Mouse (Mus musculus) MEL (cell line): ENCODE data around the gene Bbs12. TPM values are rescaled to one million over a fixed set of nuclear protein-coding genes. Genes with fewer than 3 reads are reported as not detected.
A peak's percentile ranks its signal among the peaks of the same experiment; 100 is the strongest.

Source experiments
- DNase-seq: peaks from one replicate; pipeline ENCODE4 v3.0.0; 2011; ENCODE audit warnings: low read depth, low spot score
- H3K27ac ChIP-seq: 2 replicates; pipeline ENCODE4 v1.5.1; 2012; ENCODE audit warnings: low read depth, mild to moderate bottlenecking, control low read depth, low read length, moderate library complexity; ENCODE audit not compliant: control insufficient read depth
- H3K27me3 ChIP-seq, 2 experiments: fragments of 150-350 bp in 1 of 2; sonication (generic) in 1 of 2; 2 replicates each; pipeline ENCODE4 v1.6.1; 2012; ENCODE audit warnings: low read length in 2 of 2, mild to moderate bottlenecking in 2 of 2, improper control_type of control experiment in 1 of 2, moderate library complexity in 1 of 2; ENCODE audit not compliant: insufficient read depth in 2 of 2, control insufficient read depth in 1 of 2
- H3K36me3 ChIP-seq, 2 experiments: 2 replicates each; pipeline ENCODE4 v1.6.1; 2012 to 2014; ENCODE audit warnings: low read length in 2 of 2, improper control_type of control experiment in 1 of 2, inconsistent platforms in 1 of 2, mild to moderate bottlenecking in 1 of 2; ENCODE audit not compliant: insufficient read depth in 2 of 2, control insufficient read depth in 1 of 2
- H3K4me1 ChIP-seq, 2 experiments: fragments of 150-350 bp in 1 of 2; sonication (generic) in 1 of 2; 2 replicates each; pipeline ENCODE4 v1.6.1; 2012; ENCODE audit warnings: low read length in 2 of 2, improper control_type of control experiment in 1 of 2, mild to moderate bottlenecking in 1 of 2; ENCODE audit not compliant: insufficient read depth in 2 of 2, control insufficient read depth in 1 of 2
- H3K4me3 ChIP-seq, 2 experiments: fragments of 150-350 bp in 1 of 2; sonication (generic) in 1 of 2; 2 replicates each; pipeline ENCODE4 v1.5.1; 2012; ENCODE audit warnings: low read depth in 2 of 2, low read length in 2 of 2, mild to moderate bottlenecking in 2 of 2, moderate library complexity in 2 of 2, control low read depth in 1 of 2, improper control_type of control experiment in 1 of 2; ENCODE audit not compliant: control insufficient read depth in 1 of 2, insufficient read depth in 1 of 2
- H3K79me2 ChIP-seq: 2 replicates; pipeline ENCODE4 v1.6.1; 2012; ENCODE audit warnings: mild to moderate bottlenecking, low read length, moderate library complexity; ENCODE audit not compliant: control insufficient read depth, poor library complexity, insufficient read depth
- H3K9ac ChIP-seq: 2 replicates; pipeline ENCODE4 v1.6.1; 2012; ENCODE audit warnings: low read depth, mild to moderate bottlenecking, control low read depth, low read length, moderate library complexity; ENCODE audit not compliant: control insufficient read depth, poor library complexity, severe bottlenecking
- H3K9me3 ChIP-seq: fragments of 150-350 bp; sonication (generic); replicated peaks from 2 replicates; pipeline ENCODE4 v1.6.1; 2012; ENCODE audit warnings: mild to moderate bottlenecking, low read length, improper control_type of control experiment, moderate library complexity; ENCODE audit not compliant: insufficient read depth
- CHD1 ChIP-seq: IDR thresholded peaks from 2 replicates; pipeline ENCODE4 v1.6.1; 2012; ENCODE audit warnings: low read depth, mild to moderate bottlenecking, inconsistent platforms, low read length, improper control_type of control experiment
- CTCF ChIP-seq, 3 experiments: IDR thresholded peaks in 2 of 3; conservative IDR thresholded peaks in 1 of 3; 2 replicates each; pipeline ENCODE4 v1.5.1; 2011 to 2012; ENCODE audit warnings: low read length in 3 of 3, low read depth in 2 of 3, mild to moderate bottlenecking in 2 of 3, improper control_type of control experiment in 1 of 3, inconsistent platforms in 1 of 3, mixed read lengths in 1 of 3, moderate library complexity in 1 of 3; ENCODE audit not compliant: control insufficient read depth in 1 of 3, insufficient read depth in 1 of 3, poor library complexity in 1 of 3, severe bottlenecking in 1 of 3
- ETS1 ChIP-seq: IDR thresholded peaks from 2 replicates; pipeline ENCODE4 v1.6.1; 2012; ENCODE audit warnings: low read depth, mild to moderate bottlenecking, inconsistent platforms, low read length, improper control_type of control experiment, moderate library complexity
- GABPA ChIP-seq: IDR thresholded peaks from 2 replicates; pipeline ENCODE4 v1.6.1; 2012; ENCODE audit warnings: low read depth, mild to moderate bottlenecking, inconsistent platforms, low read length, improper control_type of control experiment, moderate library complexity
- HCFC1 ChIP-seq: IDR thresholded peaks from 2 replicates; pipeline ENCODE4 v1.6.1; 2012; ENCODE audit warnings: low read depth, mild to moderate bottlenecking, inconsistent platforms, low read length, improper control_type of control experiment, moderate library complexity
- JUND ChIP-seq: IDR thresholded peaks from 2 replicates; pipeline ENCODE4 v1.6.1; 2011; ENCODE audit warnings: low read depth, mild to moderate bottlenecking, improper control_type of control experiment, low read length
- MAX ChIP-seq: IDR thresholded peaks from 2 replicates; pipeline ENCODE4 v1.6.1; 2011; ENCODE audit warnings: low read length, improper control_type of control experiment
- MAZ ChIP-seq: IDR thresholded peaks from 2 replicates; pipeline ENCODE4 v1.6.1; 2012; ENCODE audit warnings: low read depth, mild to moderate bottlenecking, inconsistent platforms, low read length, improper control_type of control experiment
- MXI1 ChIP-seq: IDR thresholded peaks from 2 replicates; pipeline ENCODE4 v1.6.1; 2011; ENCODE audit warnings: mild to moderate bottlenecking, low read depth, low read length, improper control_type of control experiment
- MYB ChIP-seq: IDR thresholded peaks from 2 replicates; pipeline ENCODE4 v1.6.1; 2011; ENCODE audit warnings: mild to moderate bottlenecking, low read depth, low read length, improper control_type of control experiment
- NELFE ChIP-seq: IDR thresholded peaks from 2 replicates; pipeline ENCODE4 v1.6.1; 2011; ENCODE audit warnings: low read depth, low read length, improper control_type of control experiment
- NRF1 ChIP-seq: IDR thresholded peaks from 2 replicates; pipeline ENCODE4 v1.6.1; 2014; ENCODE audit warnings: low read depth, mild to moderate bottlenecking, inconsistent platforms, low read length, improper control_type of control experiment, moderate library complexity; ENCODE audit not compliant: poor library complexity, insufficient read depth, severe bottlenecking
- POLR2A ChIP-seq, 2 experiments: IDR thresholded peaks; 2 replicates each; pipeline ENCODE4 v1.6.1; 2011 to 2012; ENCODE audit warnings: low read length in 2 of 2, mild to moderate bottlenecking in 2 of 2, control low read depth in 1 of 2, improper control_type of control experiment in 1 of 2, low read depth in 1 of 2, moderate library complexity in 1 of 2; ENCODE audit not compliant: control insufficient read depth in 1 of 2, insufficient read depth in 1 of 2, poor library complexity in 1 of 2
- POLR2AphosphoS5 ChIP-seq: IDR thresholded peaks from 2 replicates; pipeline ENCODE4 v1.6.1; 2012; ENCODE audit warnings: low read depth, borderline replicate concordance, mild to moderate bottlenecking, inconsistent platforms, low read length, moderate library complexity, mixed read lengths
- RCOR1 ChIP-seq: IDR thresholded peaks from 2 replicates; pipeline ENCODE4 v1.6.1; 2012; ENCODE audit warnings: low read depth, mild to moderate bottlenecking, inconsistent platforms, low read length, improper control_type of control experiment
- SIN3A ChIP-seq: IDR thresholded peaks from 2 replicates; pipeline ENCODE4 v1.6.1; 2012; ENCODE audit warnings: low read length, improper control_type of control experiment, inconsistent platforms
- SMC3 ChIP-seq: IDR thresholded peaks from 2 replicates; pipeline ENCODE4 v1.6.1; 2011; ENCODE audit warnings: low read depth, low read length, improper control_type of control experiment
- UBTF ChIP-seq: IDR thresholded peaks from 2 replicates; pipeline ENCODE4 v1.6.1; 2012; ENCODE audit warnings: low read depth, mild to moderate bottlenecking, inconsistent platforms, low read length, improper control_type of control experiment, moderate library complexity, borderline replicate concordance; ENCODE audit not compliant: insufficient read depth
- USF2 ChIP-seq, 2 experiments: IDR thresholded peaks; 2 replicates each; pipeline ENCODE4 v1.6.1; 2011 to 2012; ENCODE audit warnings: improper control_type of control experiment in 2 of 2, low read length in 2 of 2, borderline replicate concordance in 1 of 2, inconsistent platforms in 1 of 2, low read depth in 1 of 2, mild to moderate bottlenecking in 1 of 2; ENCODE audit not compliant: insufficient read depth in 1 of 2
- ZC3H11A ChIP-seq: IDR thresholded peaks from 2 replicates; pipeline ENCODE4 v1.6.1; 2012; ENCODE audit warnings: low read depth, mild to moderate bottlenecking, inconsistent platforms, low read length, improper control_type of control experiment
- ZMIZ1 ChIP-seq: IDR thresholded peaks from 2 replicates; pipeline ENCODE4 v1.6.1; 2012; ENCODE audit warnings: low read depth, mild to moderate bottlenecking, inconsistent platforms, low read length, improper control_type of control experiment, moderate library complexity
- polyA plus RNA-seq, 2 experiments: library from polyadenylated mRNA; stranded (reverse) in 1 of 2; unstranded in 1 of 2; fragments of >175 nt in 1 of 2; fragments of >200 nt in 1 of 2; gene quantifications; 2 replicates each; pipeline versions ENCODE4 v1.2.1 to v1.2.4; 2012; ENCODE audit warnings: low replicate concordance in 2 of 2, low read depth in 1 of 2; ENCODE audit not compliant: insufficient read length in 2 of 2, insufficient read depth in 1 of 2, missing spikeins in 1 of 2
- total RNA-seq: library from RNA; depleted of rRNA; stranded (reverse); fragments of 300-350 nt; gene quantifications from 2 replicates; pipeline ENCODE4 v1.2.3, GENCODE M21; 2012

The Bbs12 gene
- total and polyA plus RNA-seq, 3 experiments: 5.7 to 7.1 TPM; not detected in 1

GRCm38 (mm10) chr3:37350386-37350785, 38.0 kb downstream of the Bbs12 start (continued):
- TF ChIP-seq NELFE (no peak), NRF1 (no peak), ZMIZ1 (no peak), CHD1 (no peak), HCFC1 (no peak), ZC3H11A (no peak), SIN3A (peak; percentile 42; the same call in 1 of the 2 replicates)

- Histone ChIP-seq H3K4me1 (peaks cover 3 to 11% of the 10 kb centered on the region in 2 experiments), H3K9ac (no peak overlapping the region), H3K27ac (no peak overlapping the region), H3K9me3 (no peaks in the 10 kb centered on the region), H3K4me3 (no peak overlapping the region), H3K27me3 (peaks cover 3 to 5% of the 10 kb centered on the region in 2 experiments), H3K79me2 (no peaks in the 10 kb centered on the region), H3K36me3 (peaks cover 0 to 2% of the 10 kb centered on the region in 2 experiments; a peak in 1 of 4 replicates)
- DNase-seq: no peak
- TF ChIP-seq MAX (no peak), UBTF (no peak), SMC3 (no peak), POLR2A (IDR thresholded peaks at IDR 0.05; ENCODE audit: control insufficient read depth in 1 of 2, insufficient read depth in 1 of 2, low read depth in 1 of 2, low read length in 2 of 2, poor library complexity in 1 of 2) (no peak), JUND (no peak), NRF1 (no peak), NELFE (no peak), GABPA (no peak), MAZ (no peak), MYB (no peak), POLR2AphosphoS5 (no peak), MXI1 (no peak), ETS1 (no peak), USF2 (IDR thresholded peaks at IDR 0.05; ENCODE audit: borderline replicate concordance in 1 of 2, insufficient read depth in 1 of 2, low read depth in 1 of 2, low read length in 2 of 2) (no peak), ZC3H11A (no peak), CTCF (IDR thresholded peaks at IDR 0.05 in 2 of 3, conservative IDR thresholded peaks at IDR 0.05 in 1 of 3; ENCODE audit: control insufficient read depth in 1 of 3, insufficient read depth in 1 of 3, low read depth in 2 of 3, low read length in 3 of 3, poor library complexity in 1 of 3, severe bottlenecking in 1 of 3) (no peak), RCOR1 (no peak)
Measured at GRCm38 (mm10) chr3:37353951-37354481, 41.7 kb downstream of the Bbs12 start.
